In genomic region chr14:62175384-62176048, GRCm38 (mm10) we compare ENCODE assay signal across 17 mouse cellular contexts.
DNase-seq lines count a peak whose midpoint lies in the region; ATAC-seq and TF ChIP-seq lines count a peak whose summit lies in the region.
"Had no signal": no experiment of that assay in that cellular context is flagged by ENCODE, and none has a peak within 500 bp of the region (broad histone marks: within the 10 kb centered on the region; RNA-seq: fewer than 3 reads in every experiment).

No protein-coding gene starts in this region.

- no peak overlapping the region for H3K4me2 ChIP-seq in hindbrain, embryonic 16.5 days (ENCODE audit: low read length)
- H3K4me2 ChIP-seq in limb, embryonic 15.5 days = no peak overlapping the region
- no peak overlapping the region for H3K4me2 ChIP-seq in neural tube, embryonic 15.5 days
- H3K4me2 ChIP-seq: embryonic facial prominence, embryonic 13.5 days; midbrain, embryonic 12.5 days had no signal

- 59% methylated on average over 12 of the region's 12 CpGs for WGBS in hindbrain, embryonic 10.5 days
- WGBS in hindbrain, embryonic 16.5 days = 60% methylated on average over 12 of the region's 12 CpGs
- WGBS in thymus, adult 2 months = 23% methylated on average over 12 of the region's 12 CpGs
- WGBS in limb, embryonic 15.5 days = 36% methylated on average over 12 of the region's 12 CpGs
- 64% methylated on average over 12 of the region's 12 CpGs for WGBS in neural tube, embryonic 15.5 days

- H3K9ac ChIP-seq in hindbrain, embryonic 16.5 days (ENCODE audit: low read depth, low read length) = no peak overlapping the region
- no peak overlapping the region for H3K9ac ChIP-seq in limb, embryonic 15.5 days
- no peak overlapping the region for H3K9ac ChIP-seq in neural tube, embryonic 15.5 days (replicated peaks)
- H3K9ac ChIP-seq: embryonic facial prominence, embryonic 13.5 days; midbrain, embryonic 12.5 days had no signal

- H3K27me3 ChIP-seq in hindbrain, embryonic 10.5 days (ENCODE audit: insufficient read depth, poor library complexity, severe bottlenecking) = no peaks in the 10 kb centered on the region
- no peaks in the 10 kb centered on the region for H3K27me3 ChIP-seq in hindbrain, embryonic 16.5 days (replicated peaks; ENCODE audit: control insufficient read depth, insufficient read depth, low read length)
- H3K27me3 ChIP-seq in thymus, adult 2 months (ENCODE audit: control insufficient read depth, insufficient read depth, low read length) = no peaks in the 10 kb centered on the region
- no peaks in the 10 kb centered on the region for H3K27me3 ChIP-seq in limb, embryonic 15.5 days
- no peaks in the 10 kb centered on the region for H3K27me3 ChIP-seq in neural tube, embryonic 15.5 days (replicated peaks)
- H3K27me3 ChIP-seq: embryonic facial prominence, embryonic 13.5 days; midbrain, embryonic 12.5 days had no signal

- no peak for ATAC-seq in hindbrain, embryonic 16.5 days
- peak; percentile 72; the same call in 1 of the 2 replicates for ATAC-seq in limb, embryonic 15.5 days (ENCODE audit: insufficient number of reproducible peaks, low FRiP score, low TSS enrichment, low read depth)
- ATAC-seq in neural tube, embryonic 15.5 days (ENCODE audit: low FRiP score) = no peak
- ATAC-seq: hindbrain, postnatal 0 days had no signal

- TF ChIP-seq POLR2A in thymus, adult 2 months (IDR thresholded peaks at IDR 0.05; ENCODE audit: control insufficient read depth, extremely low read depth, insufficient read depth, low read length, poor library complexity) = no peak

- H3K4me1 ChIP-seq in hindbrain, embryonic 10.5 days (replicated peaks) = peaks cover 42% of the 10 kb centered on the region
- H3K4me1 ChIP-seq in hindbrain, embryonic 16.5 days (ENCODE audit: control insufficient read depth, insufficient read depth, low read depth, low read length) = peaks cover 5% of the 10 kb centered on the region; the same call in 1 of the 2 replicates
- H3K4me1 ChIP-seq in thymus, adult 2 months (replicated peaks; ENCODE audit: control insufficient read depth, insufficient read depth, low read length) = peaks cover 5% of the 10 kb centered on the region
- peaks cover 30% of the 10 kb centered on the region for H3K4me1 ChIP-seq in limb, embryonic 15.5 days
- H3K4me1 ChIP-seq in neural tube, embryonic 15.5 days = peaks cover 14% of the 10 kb centered on the region

- no peak overlapping the region for H3K4me3 ChIP-seq in hindbrain, embryonic 10.5 days
- no peak overlapping the region for H3K4me3 ChIP-seq in hindbrain, embryonic 16.5 days (ENCODE audit: low read length)
- no peak overlapping the region for H3K4me3 ChIP-seq in thymus, adult 2 months (ENCODE audit: control insufficient read depth, insufficient read depth, low read length)
- no peak overlapping the region for H3K4me3 ChIP-seq in limb, embryonic 15.5 days
- no peak overlapping the region for H3K4me3 ChIP-seq in neural tube, embryonic 15.5 days (replicated peaks)
- H3K4me3 ChIP-seq: embryonic facial prominence, embryonic 13.5 days; layer of hippocampus, adult 2 months; left cerebral cortex, adult 2 months; midbrain, embryonic 12.5 days had no signal

- DNase-seq in hindbrain, embryonic 10.5 days (ENCODE audit: low spot score) = no peak
- peak; percentile 9 for DNase-seq in thymus, adult 2 months
- DNase-seq in thymus, postnatal 10 days (ENCODE audit: low spot score in 2 of 2) = no peak
- DNase-seq in testis, postnatal 14 days (ENCODE audit: low spot score) = no peak
- DNase-seq: adrenal gland, adult 2 months; cerebellum, adult 2 months; gastrocnemius, postnatal 10 days; kidney, adult 18-20 months; kidney, postnatal 10 days had no signal

- peak overlapping the region; percentile 53 for H3K27ac ChIP-seq in hindbrain, embryonic 10.5 days
- H3K27ac ChIP-seq in hindbrain, embryonic 16.5 days (ENCODE audit: low read depth, low read length) = no peak overlapping the region
- H3K27ac ChIP-seq in thymus, adult 2 months (ENCODE audit: control insufficient read depth, insufficient read depth, low read length) = no peak overlapping the region
- H3K27ac ChIP-seq in limb, embryonic 15.5 days = 0 out of 2 replicates have a peak overlapping the region, but pooled peaks have one; percentile 17
- no peak overlapping the region for H3K27ac ChIP-seq in neural tube, embryonic 15.5 days (replicated peaks)
- H3K27ac ChIP-seq: embryonic facial prominence, embryonic 13.5 days; hindbrain, postnatal 0 days; layer of hippocampus, adult 2 months; left cerebral cortex, adult 2 months; midbrain, embryonic 12.5 days had no signal

- TF ChIP-seq CTCF in thymus, adult 2 months (IDR thresholded peaks at IDR 0.05; ENCODE audit: borderline replicate concordance, control insufficient read depth, extremely low read depth, insufficient read depth, low read length, poor library complexity) = no peak

- no peaks in the 10 kb centered on the region for H3K36me3 ChIP-seq in hindbrain, embryonic 10.5 days
- H3K36me3 ChIP-seq in hindbrain, embryonic 16.5 days (ENCODE audit: control insufficient read depth, insufficient read depth, low read length) = no peaks in the 10 kb centered on the region
- H3K36me3 ChIP-seq in thymus, adult 2 months (ENCODE audit: control insufficient read depth, insufficient read depth, low read length) = no peaks in the 10 kb centered on the region
- H3K36me3 ChIP-seq in limb, embryonic 15.5 days = no peaks in the 10 kb centered on the region
- no peaks in the 10 kb centered on the region for H3K36me3 ChIP-seq in neural tube, embryonic 15.5 days
- H3K36me3 ChIP-seq: embryonic facial prominence, embryonic 13.5 days; midbrain, embryonic 12.5 days had no signal

- no peaks in the 10 kb centered on the region for H3K9me3 ChIP-seq in hindbrain, embryonic 10.5 days
- no peaks in the 10 kb centered on the region for H3K9me3 ChIP-seq in hindbrain, embryonic 16.5 days (ENCODE audit: control insufficient read depth, low read length)
- no peaks in the 10 kb centered on the region for H3K9me3 ChIP-seq in limb, embryonic 15.5 days
- H3K9me3 ChIP-seq in neural tube, embryonic 15.5 days (replicated peaks) = no peaks in the 10 kb centered on the region
- H3K9me3 ChIP-seq: embryonic facial prominence, embryonic 13.5 days; midbrain, embryonic 12.5 days had no signal

Comparison
In these comparisons a context has a peak if more than half of its experiments do, and no peak if none do; other contexts are left out.
1. H3K27ac ChIP-seq: peak in hindbrain, embryonic 10.5 days (single experiment) and limb, embryonic 15.5 days (single experiment); none in hindbrain, embryonic 16.5 days (single experiment), thymus, adult 2 months (single experiment) and neural tube, embryonic 15.5 days (single experiment).